Mouse (Mus musculus) erythroblast, embryonic 14.5 days (primary cell): Measurements from ENCODE around the gene Sgca.

Source experiments
- GATA1 ChIP-seq: IDR thresholded peaks from 2 replicates; pipeline ENCODE4 v1.6.1; 2012; ENCODE audit warnings: low read length, inconsistent platforms, mixed read lengths
- TAL1 ChIP-seq: IDR thresholded peaks from 3 replicates; pipeline ENCODE4 v1.6.1; 2012; ENCODE audit warnings: low read length, inconsistent platforms, mixed read lengths

DNA sequence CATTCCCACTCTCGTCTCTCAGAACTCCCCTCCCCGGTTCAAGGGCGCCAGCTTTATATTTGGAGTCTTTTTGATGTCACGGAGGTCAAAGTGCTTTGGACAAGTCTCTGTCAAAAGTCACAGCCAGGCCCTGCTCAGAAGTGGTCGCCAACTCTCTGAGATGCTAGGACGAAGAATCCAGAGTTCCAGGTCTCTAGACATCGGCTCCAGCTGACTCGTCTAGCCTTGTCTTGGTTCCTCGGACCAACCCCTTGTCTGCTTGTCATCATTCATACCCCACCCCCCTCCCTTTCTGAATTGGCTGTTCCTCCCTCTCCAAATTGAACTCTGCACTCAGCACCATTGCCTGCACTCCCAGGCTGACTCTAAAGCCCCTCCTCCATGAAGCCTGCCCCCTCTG, 46.5 kb downstream of the Sgca start:
- TF ChIP-seq GATA1 = no peak
- TF ChIP-seq TAL1 = no peak
